Mouse (Mus musculus) erythroblast, embryonic 14.5 days (primary cell): Measurements from ENCODE around the gene Uvrag.
"Not testable (repeated sequence)": the region's sequence is repeated elsewhere in the genome, so short reads cannot be mapped to it uniquely, and the experiment has no call there.

Source experiments
- GATA1 ChIP-seq: IDR thresholded peaks from 2 replicates; pipeline ENCODE4 v1.6.1; 2012; ENCODE audit warnings: low read length, inconsistent platforms, mixed read lengths
- TAL1 ChIP-seq: IDR thresholded peaks from 3 replicates; pipeline ENCODE4 v1.6.1; 2012; ENCODE audit warnings: low read length, inconsistent platforms, mixed read lengths

- TF ChIP-seq GATA1, TAL1: not testable (repeated sequence)
These were observed 177.4 kb downstream of the Uvrag start for GRCm38 (mm10) chr7:98963581-98963980.
